Mouse (Mus musculus): ENCODE measurements at regions not wholly inside any gene's neighbourhood (a gene's known extent, or its start where the extent isn't known, plus 50 kb on each side); places are given as distances from the start of the nearest gene placed in this dataset.
"Not testable (repeated sequence)": the region's sequence is repeated elsewhere in the genome, so short reads cannot be mapped to it uniquely, and the experiment has no call there.

DNA sequence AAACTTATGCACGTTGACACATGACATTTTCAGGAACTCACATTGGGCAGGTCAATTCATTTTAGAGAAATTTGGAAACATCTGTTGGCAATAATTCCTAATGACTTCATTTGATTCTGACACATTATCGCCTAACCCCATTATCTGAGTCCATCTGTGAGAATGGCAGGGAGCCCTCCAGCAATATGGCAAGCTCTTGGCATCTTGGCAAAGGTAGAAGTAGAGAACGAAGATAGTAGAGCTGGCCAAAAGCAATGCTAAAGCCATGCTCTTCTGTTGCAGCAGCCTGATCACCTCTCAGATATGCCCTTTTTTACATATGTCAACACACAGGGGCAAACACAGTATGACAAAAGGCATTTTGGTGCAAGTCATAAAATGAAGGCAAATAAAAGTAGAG lies 536.4 kb upstream of the Ins1 start:
- DNase-seq (ENCODE audit: low read depth, low spot score), result no peak

DNA sequence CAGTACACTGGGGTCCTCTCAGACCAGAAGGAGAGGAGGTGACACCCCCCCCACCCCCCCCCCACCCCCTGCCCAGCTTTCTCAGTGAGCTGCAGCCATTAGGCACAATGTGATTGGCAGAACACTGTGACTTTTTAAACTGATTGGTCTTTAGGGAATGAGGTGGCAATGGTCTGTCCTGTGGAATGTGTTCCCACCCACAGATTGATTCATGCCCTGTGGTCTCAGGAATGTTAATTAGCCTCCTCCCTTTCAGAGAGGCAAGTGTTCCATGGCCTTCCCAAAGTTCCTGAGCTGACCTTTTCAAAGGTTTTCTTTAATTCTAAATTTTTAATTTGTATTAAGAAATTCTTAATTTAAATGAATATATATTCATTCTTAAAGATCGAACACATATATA lies 524.0 kb upstream of the Ins1 start:
- DNase-seq (ENCODE audit: low read depth, low spot score), result peak; percentile 14

DNA sequence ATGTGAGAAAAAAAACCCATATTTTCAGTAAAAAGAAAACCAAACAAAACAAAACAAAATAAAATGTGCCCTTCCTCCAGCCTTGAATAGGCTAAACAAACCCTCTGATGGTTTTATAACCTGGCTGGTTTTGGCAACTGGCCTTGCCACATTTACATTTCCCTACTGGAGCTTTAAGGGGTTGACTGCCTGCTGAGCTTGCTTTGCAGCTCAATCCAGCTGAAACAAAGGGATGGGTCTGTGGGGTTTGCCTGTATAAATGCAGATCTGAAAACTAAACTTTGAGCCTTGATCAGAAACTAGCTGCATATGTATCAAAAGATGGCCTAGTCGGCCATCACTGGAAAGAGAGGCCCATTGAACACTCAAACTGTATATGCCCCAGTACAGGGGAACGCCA lies 523.1 kb upstream of the Ins1 start:
- no peak for DNase-seq (ENCODE audit: low read depth, low spot score)

DNA sequence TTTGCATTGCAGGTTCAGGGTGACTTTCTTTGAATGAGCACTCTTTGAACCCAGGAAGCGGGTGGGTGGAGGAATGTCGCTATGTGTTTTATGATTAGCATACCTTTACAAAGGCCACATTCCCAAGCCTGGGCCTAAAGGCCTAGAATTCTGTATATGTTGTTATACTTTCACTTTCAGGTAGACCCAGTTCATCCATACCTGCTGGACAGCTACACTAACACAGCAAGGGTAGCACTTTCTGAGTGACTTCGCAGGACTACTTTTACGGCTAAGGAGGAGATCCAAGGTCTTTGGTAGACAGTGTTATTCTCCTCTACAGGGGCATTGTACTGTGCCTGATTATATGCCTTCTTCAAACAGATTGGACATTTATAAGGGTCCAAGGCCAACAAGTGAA lies 521.9 kb upstream of the Ins1 start:
- not testable (repeated sequence) for DNase-seq (ENCODE audit: low read depth, low spot score)

DNA sequence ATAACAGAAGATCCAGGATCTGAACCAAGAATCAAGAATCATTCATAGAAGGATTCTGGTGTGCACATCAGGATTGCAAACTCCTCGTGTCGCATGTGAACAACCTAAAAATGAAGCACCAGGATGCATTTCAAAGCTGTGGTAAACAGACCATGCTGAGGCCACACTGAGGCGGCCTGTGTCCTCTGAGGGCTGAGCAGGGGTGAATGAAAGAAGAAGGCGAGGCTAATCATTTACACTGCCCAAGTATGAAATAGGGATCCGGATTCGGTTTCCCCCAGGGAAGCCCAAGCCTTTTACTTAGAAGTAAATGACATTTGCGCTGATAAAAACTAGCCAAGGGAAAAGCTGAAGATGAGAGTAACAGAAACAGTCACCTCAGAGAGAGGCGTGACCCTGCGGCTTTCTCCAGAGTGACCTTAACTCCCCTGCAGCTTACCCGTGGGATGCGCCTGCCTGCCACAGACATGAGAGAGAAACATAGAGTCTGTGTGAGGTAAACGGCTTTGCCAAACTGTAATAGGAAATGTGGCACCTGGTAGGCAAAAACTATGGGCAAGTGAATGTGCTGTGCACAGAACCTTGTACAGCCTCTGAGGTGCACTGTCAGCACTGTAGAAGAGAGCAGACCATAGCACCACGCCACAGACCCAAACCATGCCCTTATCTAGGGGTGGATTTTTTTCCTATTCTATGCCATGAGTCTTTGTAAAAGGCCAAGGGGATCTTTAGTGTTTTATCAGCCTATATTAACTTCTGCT lies 490.1 kb upstream of the Ins1 start:
- DNase-seq (ENCODE audit: low read depth, low spot score), result no peak
